Mouse (Mus musculus) erythroblast, embryonic 14.5 days (primary cell): ENCODE measurements around the gene Mab21l3. TPM values are rescaled to one million over a fixed set of nuclear protein-coding genes. Genes with fewer than 3 reads are reported as not detected.

Experiments used
- H3K27me3 ChIP-seq: 2 replicates; pipeline ENCODE4 v1.6.1; 2012; ENCODE audit warnings: inconsistent platforms; ENCODE audit not compliant: control insufficient read depth
- H3K36me3 ChIP-seq: 2 replicates; pipeline ENCODE4 v1.6.1; 2012; ENCODE audit warnings: mild to moderate bottlenecking, inconsistent platforms; ENCODE audit not compliant: control insufficient read depth
- H3K4me1 ChIP-seq: 2 replicates; pipeline ENCODE4 v1.6.1; 2012; ENCODE audit warnings: inconsistent platforms; ENCODE audit not compliant: control insufficient read depth
- H3K4me3 ChIP-seq: replicated peaks from 2 replicates; pipeline ENCODE3; 2012; ENCODE audit warnings: moderate library complexity, mild to moderate bottlenecking, inconsistent platforms
- H3K9me3 ChIP-seq: 2 replicates; pipeline ENCODE4 v1.6.1; 2012; ENCODE audit warnings: low read length, inconsistent platforms, mixed read lengths; ENCODE audit not compliant: control insufficient read depth
- GATA1 ChIP-seq: IDR thresholded peaks from 2 replicates; pipeline ENCODE4 v1.6.1; 2012; ENCODE audit warnings: low read length, inconsistent platforms, mixed read lengths
- TAL1 ChIP-seq: IDR thresholded peaks from 3 replicates; pipeline ENCODE4 v1.6.1; 2012; ENCODE audit warnings: low read length, inconsistent platforms, mixed read lengths
- polyA plus RNA-seq: library from polyadenylated mRNA; stranded (reverse); fragments of >175 nt; gene quantifications from 2 replicates; pipeline ENCODE4 v1.2.3, GENCODE M21; 2012

Mab21l3 gene
- not detected in 2 replicates for polyA plus RNA-seq

DNA sequence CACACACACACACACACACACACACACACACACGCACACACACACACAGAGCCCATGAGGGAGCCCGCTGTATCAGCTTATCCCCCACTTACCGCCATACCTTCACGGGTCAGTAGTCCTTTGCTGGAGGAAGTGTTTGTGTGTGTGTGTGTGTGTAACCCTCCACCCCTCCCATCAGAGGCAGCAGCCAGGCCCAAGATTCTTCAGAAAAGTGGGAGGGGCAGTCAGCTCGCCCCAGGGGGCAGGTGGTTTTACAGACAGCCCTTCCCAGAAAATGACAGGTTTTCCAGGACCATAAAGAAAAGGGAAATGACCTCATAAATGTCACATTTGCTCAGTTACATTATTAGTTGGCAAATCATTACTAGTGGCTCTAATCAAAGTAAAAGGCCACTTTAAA, at the start of gene Mab21l3:
Gene Mab21l3, minus strand, starts transcription at position 144 of the 400 bp plus-strand sequence.
- Histone ChIP-seq H3K4me3 (no peak within 1 kb of the TSS), H3K9me3 (no peaks in the 10 kb centered on the region), H3K36me3 (no peaks in the 10 kb centered on the region), H3K4me1 (no peaks in the 10 kb centered on the region), H3K27me3 (no peaks in the 10 kb centered on the region)
- no peak for TF ChIP-seq TAL1
- no peak for TF ChIP-seq GATA1

GRCm38 (mm10) chr3:101897377-101897974, 48.7 kb upstream of the Mab21l3 start:
- H3K4me1 ChIP-seq: no peaks in the 10 kb centered on the region
- TF ChIP-seq TAL1 (no peak), GATA1 (no peak)

GRCm38 (mm10) chr3:101896893-101897292, 48.1 kb upstream of the Mab21l3 start:
- no peak for TF ChIP-seq GATA1
- TF ChIP-seq TAL1: no peak
- H3K36me3 ChIP-seq: no peaks in the 10 kb centered on the region
- H3K9me3 ChIP-seq: no peaks in the 10 kb centered on the region
- H3K4me1 ChIP-seq: no peaks in the 10 kb centered on the region
- H3K4me3 ChIP-seq: no peak overlapping the region
- H3K27me3 ChIP-seq: no peaks in the 10 kb centered on the region

More at GRCm38 (mm10) chr3:101897377-101897974, 48.7 kb upstream of the Mab21l3 start:
- no peak overlapping the region for H3K4me3 ChIP-seq
- H3K27me3 ChIP-seq: no peaks in the 10 kb centered on the region
- H3K36me3 ChIP-seq: no peaks in the 10 kb centered on the region
- no peaks in the 10 kb centered on the region for H3K9me3 ChIP-seq

DNA sequence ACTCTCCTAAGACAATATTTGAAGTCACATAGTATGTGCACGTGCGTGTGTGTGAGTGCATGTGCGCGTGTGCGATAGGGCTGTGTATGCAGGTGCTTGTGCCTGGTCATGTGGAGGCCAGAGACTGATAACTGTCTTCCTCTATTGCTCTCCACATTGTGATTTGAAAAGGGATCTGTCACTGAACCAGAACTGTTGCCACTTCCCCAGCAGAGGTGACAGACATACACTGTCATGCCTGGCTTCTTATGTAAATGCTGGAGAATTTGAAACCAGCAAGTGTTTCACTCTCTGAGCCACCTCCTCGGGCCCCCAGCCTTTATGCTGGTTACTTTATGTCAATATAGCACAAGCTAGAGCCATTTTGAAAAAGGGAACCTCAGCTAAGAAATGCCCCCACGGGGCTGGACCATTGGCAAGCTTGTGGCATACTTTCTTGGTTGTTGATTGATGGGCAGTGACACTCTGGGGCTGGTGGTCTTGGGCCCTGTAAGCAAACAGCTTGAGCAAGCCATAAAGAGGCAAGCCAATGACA, 46.7 kb upstream of the Mab21l3 start:
- no peaks in the 10 kb centered on the region for H3K36me3 ChIP-seq
- no peak for TF ChIP-seq TAL1
- no peak for TF ChIP-seq GATA1
- H3K4me1 ChIP-seq: no peaks in the 10 kb centered on the region
- no peaks in the 10 kb centered on the region for H3K9me3 ChIP-seq
- H3K27me3 ChIP-seq: no peaks in the 10 kb centered on the region
- H3K4me3 ChIP-seq: no peak overlapping the region

GRCm38 (mm10) chr3:101885591-101885990, 36.8 kb upstream of the Mab21l3 start:
- Histone ChIP-seq H3K9me3 (no peaks in the 10 kb centered on the region), H3K4me3 (no peak overlapping the region), H3K4me1 (no peaks in the 10 kb centered on the region), H3K36me3 (no peaks in the 10 kb centered on the region), H3K27me3 (no peaks in the 10 kb centered on the region)
- TF ChIP-seq GATA1 (no peak), TAL1 (no peak)

- no peak for TF ChIP-seq TAL1
- TF ChIP-seq GATA1: no peak
- Histone ChIP-seq H3K27me3 (no peaks in the 10 kb centered on the region), H3K4me3 (no peak overlapping the region), H3K9me3 (no peaks in the 10 kb centered on the region), H3K36me3 (no peaks in the 10 kb centered on the region), H3K4me1 (no peaks in the 10 kb centered on the region)
Observed at GRCm38 (mm10) chr3:101885041-101885440, 36.3 kb upstream of the Mab21l3 start.

DNA sequence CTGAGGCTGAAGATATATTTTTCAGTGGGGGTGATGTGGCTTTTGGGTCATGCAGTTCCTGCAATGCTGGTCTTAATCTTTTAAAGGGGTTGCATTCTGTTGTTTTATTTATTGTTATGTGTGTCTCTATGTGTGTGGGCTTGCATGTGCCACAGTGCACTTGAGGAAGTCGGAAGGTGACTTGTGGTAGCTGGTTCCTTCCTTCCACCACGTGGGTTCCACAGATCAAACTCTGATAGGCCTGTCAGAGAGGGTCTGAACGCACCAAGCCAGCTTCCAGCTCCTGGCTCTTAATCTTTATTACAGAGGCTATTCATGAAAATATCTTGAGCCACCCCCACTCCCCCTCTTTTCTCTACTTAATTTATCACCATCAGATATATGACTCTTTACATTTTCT, 35.1 kb upstream of the Mab21l3 start:
- H3K4me1 ChIP-seq: no peaks in the 10 kb centered on the region
- no peaks in the 10 kb centered on the region for H3K9me3 ChIP-seq
- TF ChIP-seq GATA1 (no peak), TAL1 (no peak)
- no peaks in the 10 kb centered on the region for H3K36me3 ChIP-seq
- H3K4me3 ChIP-seq: no peak overlapping the region
- no peaks in the 10 kb centered on the region for H3K27me3 ChIP-seq

DNA sequence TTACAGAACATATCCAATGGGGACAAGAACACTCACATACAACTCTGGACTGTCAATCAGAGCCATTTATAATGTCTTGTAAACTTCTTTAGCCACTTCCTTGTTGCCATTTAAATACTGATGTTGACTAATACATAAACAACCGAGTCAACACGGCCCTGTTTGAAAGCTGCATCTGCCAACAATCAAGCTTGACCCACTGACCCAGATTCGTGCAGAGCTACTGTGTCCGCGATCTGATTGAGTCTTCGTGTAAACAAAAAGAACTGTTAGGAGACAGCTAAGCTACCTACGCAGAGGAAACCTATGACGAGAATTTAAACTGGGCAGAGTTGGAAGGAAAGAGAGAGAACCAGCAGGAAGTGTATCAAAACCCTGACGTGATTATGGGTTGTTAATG, 33.0 kb upstream of the Mab21l3 start:
- TF ChIP-seq TAL1 (no peak), GATA1 (no peak)
- H3K27me3 ChIP-seq: no peaks in the 10 kb centered on the region
- no peaks in the 10 kb centered on the region; the same call in 1 of the 2 replicates for H3K36me3 ChIP-seq
- H3K9me3 ChIP-seq: no peaks in the 10 kb centered on the region
- no peaks in the 10 kb centered on the region for H3K4me1 ChIP-seq
- no peak overlapping the region for H3K4me3 ChIP-seq

DNA sequence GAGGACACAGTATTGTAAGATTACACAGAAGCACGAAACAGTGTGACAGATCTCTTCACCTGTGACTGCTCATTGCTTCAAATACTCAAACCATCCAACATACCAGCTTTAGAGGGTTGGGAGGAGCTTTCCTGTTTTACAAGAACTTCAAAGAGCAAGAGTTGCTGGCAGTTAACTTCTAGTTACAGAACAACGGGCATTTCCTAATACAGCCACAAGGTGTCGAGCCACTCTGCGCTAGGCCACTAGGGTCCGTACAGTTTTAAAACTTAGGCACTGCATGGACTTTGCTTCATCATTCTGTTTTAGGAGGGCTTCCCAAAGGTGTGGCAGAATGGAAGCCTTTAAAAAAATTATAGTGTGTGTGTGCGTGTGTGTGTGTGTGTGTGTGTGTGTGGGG, 32.1 kb upstream of the Mab21l3 start:
- Histone ChIP-seq H3K4me1 (no peaks in the 10 kb centered on the region), H3K27me3 (no peaks in the 10 kb centered on the region), H3K4me3 (no peak overlapping the region), H3K36me3 (no peaks in the 10 kb centered on the region; the same call in 1 of the 2 replicates), H3K9me3 (no peaks in the 10 kb centered on the region)
- no peak for TF ChIP-seq TAL1
- TF ChIP-seq GATA1: no peak
